Mouse (Mus musculus): ENCODE measurements around the gene Cstf1. TPM values are rescaled to one million over a fixed set of nuclear protein-coding genes. Genes with fewer than 3 reads are reported as not detected.

Cstf1 gene
- polyA plus RNA-seq, 1 experiment from 2014 or later: 20.7 TPM

GRCm38 (mm10) chr2:172376999-172377515 lies 6.6 kb downstream of the Cstf1 start:
- WGBS (ENCODE audit: insufficient replicate concordance): 66% methylated on average over 5 of the region's 5 CpGs
- no peaks in the 10 kb centered on the region for H3K27me3 ChIP-seq
- peaks cover 9% of the 10 kb centered on the region for H3K4me1 ChIP-seq (replicated peaks)
- no peak for ATAC-seq (ENCODE audit: insufficient read depth)
- H3K9me3 ChIP-seq (replicated peaks): no peaks in the 10 kb centered on the region
- H3K9ac ChIP-seq: no peak overlapping the region
- H3K4me3 ChIP-seq (replicated peaks): no peak overlapping the region
- H3K27ac ChIP-seq (replicated peaks): no peak overlapping the region
- H3K36me3 ChIP-seq (replicated peaks): peaks cover 97% of the 10 kb centered on the region
- no peak overlapping the region for H3K4me2 ChIP-seq

GRCm38 (mm10) chr2:172378332-172378731 lies 7.9 kb downstream of the Cstf1 start:
- no peak overlapping the region for H3K4me2 ChIP-seq
- ATAC-seq (ENCODE audit: insufficient read depth): no peak
- no peak overlapping the region for H3K27ac ChIP-seq (replicated peaks)
- no peaks in the 10 kb centered on the region for H3K27me3 ChIP-seq
- H3K36me3 ChIP-seq (replicated peaks): peaks cover 88% of the 10 kb centered on the region
- H3K4me3 ChIP-seq (replicated peaks): no peak overlapping the region
- H3K9ac ChIP-seq: no peak overlapping the region
- 70% methylated on average over 7 of the region's 7 CpGs for WGBS (ENCODE audit: insufficient replicate concordance)
- H3K9me3 ChIP-seq (replicated peaks): no peaks in the 10 kb centered on the region
- H3K4me1 ChIP-seq (replicated peaks): no peaks in the 10 kb centered on the region; the same call in 1 of the 2 replicates

- Histone ChIP-seq H3K4me3 (replicated peaks) (no peak overlapping the region), H3K4me2 (no peak overlapping the region), H3K36me3 (replicated peaks) (peaks cover 66% of the 10 kb centered on the region), H3K4me1 (replicated peaks) (no peaks in the 10 kb centered on the region), H3K27ac (replicated peaks) (no peak overlapping the region), H3K9ac (no peak overlapping the region), H3K27me3 (no peaks in the 10 kb centered on the region), H3K9me3 (replicated peaks) (no peaks in the 10 kb centered on the region)
- ATAC-seq (ENCODE audit: insufficient read depth): no peak
- 95% methylated on average over 17 of the region's 17 CpGs for WGBS (ENCODE audit: insufficient replicate concordance)
Measured at GRCm38 (mm10) chr2:172380513-172380912, 10.0 kb downstream of the Cstf1 start.

GRCm38 (mm10) chr2:172381341-172381740 lies 10.9 kb downstream of the Cstf1 start:
- 87% methylated on average over 11 of the region's 11 CpGs for WGBS (ENCODE audit: insufficient replicate concordance)
- peaks cover 58% of the 10 kb centered on the region for H3K36me3 ChIP-seq (replicated peaks)
- H3K27me3 ChIP-seq: no peaks in the 10 kb centered on the region
- no peaks in the 10 kb centered on the region for H3K9me3 ChIP-seq (replicated peaks)
- H3K9ac ChIP-seq: no peak overlapping the region
- no peak for ATAC-seq (ENCODE audit: insufficient read depth)
- H3K4me3 ChIP-seq (replicated peaks): no peak overlapping the region
- no peaks in the 10 kb centered on the region for H3K4me1 ChIP-seq (replicated peaks)
- H3K4me2 ChIP-seq: no peak overlapping the region
- H3K27ac ChIP-seq (replicated peaks): no peak overlapping the region

- peaks cover 52% of the 10 kb centered on the region for H3K36me3 ChIP-seq (replicated peaks)
- no peak for ATAC-seq (ENCODE audit: insufficient read depth)
- 67% methylated on average over 12 of the region's 12 CpGs for WGBS (ENCODE audit: insufficient replicate concordance)
- H3K9ac ChIP-seq: no peak overlapping the region
- H3K27ac ChIP-seq (replicated peaks): no peak overlapping the region
- no peak overlapping the region for H3K4me3 ChIP-seq (replicated peaks)
- no peaks in the 10 kb centered on the region for H3K27me3 ChIP-seq
- H3K9me3 ChIP-seq (replicated peaks): no peaks in the 10 kb centered on the region
- H3K4me2 ChIP-seq: no peak overlapping the region
- H3K4me1 ChIP-seq (replicated peaks): no peaks in the 10 kb centered on the region
Measured at GRCm38 (mm10) chr2:172381898-172382297, 11.4 kb downstream of the Cstf1 start.

- no peaks in the 10 kb centered on the region for H3K27me3 ChIP-seq
- no peak overlapping the region for H3K4me3 ChIP-seq (replicated peaks)
- 72% methylated on average over 3 of the region's 3 CpGs for WGBS (ENCODE audit: insufficient replicate concordance)
- H3K27ac ChIP-seq (replicated peaks): no peak overlapping the region
- ATAC-seq (ENCODE audit: insufficient read depth): no peak
- no peak overlapping the region for H3K9ac ChIP-seq
- peaks cover 24% of the 10 kb centered on the region for H3K36me3 ChIP-seq (replicated peaks)
- no peak overlapping the region for H3K4me2 ChIP-seq
- no peaks in the 10 kb centered on the region for H3K9me3 ChIP-seq (replicated peaks)
- no peaks in the 10 kb centered on the region for H3K4me1 ChIP-seq (replicated peaks)
Measured at GRCm38 (mm10) chr2:172384715-172385114, 14.2 kb downstream of the Cstf1 start.

- Histone ChIP-seq H3K4me3 (replicated peaks) (no peak overlapping the region), H3K27me3 (no peaks in the 10 kb centered on the region), H3K9me3 (replicated peaks) (no peaks in the 10 kb centered on the region), H3K4me1 (replicated peaks) (peaks cover 9% of the 10 kb centered on the region; the same call in 1 of the 2 replicates), H3K27ac (replicated peaks) (no peak overlapping the region), H3K36me3 (replicated peaks) (no peaks in the 10 kb centered on the region), H3K4me2 (no peak overlapping the region), H3K9ac (no peak overlapping the region)
- ATAC-seq (ENCODE audit: insufficient read depth): no peak
- 33% methylated on average over 6 of the region's 6 CpGs for WGBS (ENCODE audit: insufficient replicate concordance)
Measured at GRCm38 (mm10) chr2:172390341-172390740, 19.9 kb downstream of the Cstf1 start.

GRCm38 (mm10) chr2:172392041-172392521 lies 21.6 kb downstream of the Cstf1 start:
- Histone ChIP-seq H3K4me3 (replicated peaks) (no peak overlapping the region), H3K9me3 (replicated peaks) (no peaks in the 10 kb centered on the region), H3K4me2 (no peak overlapping the region), H3K27me3 (no peaks in the 10 kb centered on the region), H3K27ac (replicated peaks) (no peak overlapping the region), H3K36me3 (replicated peaks) (no peaks in the 10 kb centered on the region), H3K9ac (no peak overlapping the region), H3K4me1 (replicated peaks) (peaks cover 9% of the 10 kb centered on the region; the same call in 1 of the 2 replicates)
- no peak for ATAC-seq (ENCODE audit: insufficient read depth)
- WGBS (ENCODE audit: insufficient replicate concordance): 53% methylated on average over 10 of the region's 10 CpGs

- H3K4me2 ChIP-seq: peak within 1 kb of the TSS; percentile 50
- no peak within 1 kb of the TSS for H3K27ac ChIP-seq (replicated peaks)
- peaks cover 16% of the 10 kb centered on the region for H3K4me1 ChIP-seq (replicated peaks)
- no peak within 1 kb of the TSS for H3K9ac ChIP-seq
- H3K4me3 ChIP-seq (replicated peaks): peak within 1 kb of the TSS; percentile 38
- H3K36me3 ChIP-seq (replicated peaks): no peaks in the 10 kb centered on the region
- ATAC-seq (ENCODE audit: insufficient read depth): peak; percentile 33
- no peaks in the 10 kb centered on the region for H3K27me3 ChIP-seq
- WGBS (ENCODE audit: insufficient replicate concordance): 13% methylated on average over 13 of the region's 13 CpGs
- H3K9me3 ChIP-seq (replicated peaks): no peaks in the 10 kb centered on the region
Measured at GRCm38 (mm10) chr2:172393391-172394051, 23.0 kb downstream of the Cstf1 start, which contains the start of gene Cass4. Cass4 (plus strand) TSS chr2:172393794.

- H3K27ac ChIP-seq (replicated peaks): no peak overlapping the region
Measured at GRCm38 (mm10) chr2:172394052-172394392, 23.5 kb downstream of the Cstf1 start.

GRCm38 (mm10) chr2:172394671-172395070 lies 24.2 kb downstream of the Cstf1 start:
- no peak overlapping the region for H3K4me3 ChIP-seq (replicated peaks)
- 48% methylated on average over 4 of the region's 4 CpGs for WGBS (ENCODE audit: insufficient replicate concordance)
- no peak overlapping the region for H3K4me2 ChIP-seq
- no peaks in the 10 kb centered on the region for H3K36me3 ChIP-seq (replicated peaks)
- H3K27me3 ChIP-seq: no peaks in the 10 kb centered on the region
- no peak for ATAC-seq (ENCODE audit: insufficient read depth)
- peaks cover 19% of the 10 kb centered on the region for H3K4me1 ChIP-seq (replicated peaks)
- no peak overlapping the region for H3K27ac ChIP-seq (replicated peaks)
- no peaks in the 10 kb centered on the region for H3K9me3 ChIP-seq (replicated peaks)
- H3K9ac ChIP-seq: no peak overlapping the region

More at GRCm38 (mm10) chr2:172394052-172394392, 23.5 kb downstream of the Cstf1 start:
- Histone ChIP-seq H3K4me3 (replicated peaks) (peak overlapping the region; percentile 38), H3K4me2 (peak overlapping the region; percentile 50), H3K27me3 (no peaks in the 10 kb centered on the region), H3K9ac (no peak overlapping the region), H3K9me3 (replicated peaks) (no peaks in the 10 kb centered on the region), H3K36me3 (replicated peaks) (no peaks in the 10 kb centered on the region), H3K4me1 (replicated peaks) (peaks cover 16% of the 10 kb centered on the region)
- ATAC-seq (ENCODE audit: insufficient read depth): no peak
- 46% methylated on average over 2 of the region's 2 CpGs for WGBS (ENCODE audit: insufficient replicate concordance)
